Mouse (Mus musculus) cerebellum, postnatal 4 days (tissue): ENCODE measurements at regions not wholly inside any gene's neighbourhood (a gene's known extent, or its start where the extent isn't known, plus 50 kb on each side); places are given as distances from the start of the nearest gene placed in this dataset.

Experiments
- DNase-seq, 2 experiments: peaks; one replicate each; pipeline ENCODE4 v3.0.0; 2022; ENCODE audit warnings: low spot score in 2 of 2, mixed read lengths in 1 of 2

DNA sequence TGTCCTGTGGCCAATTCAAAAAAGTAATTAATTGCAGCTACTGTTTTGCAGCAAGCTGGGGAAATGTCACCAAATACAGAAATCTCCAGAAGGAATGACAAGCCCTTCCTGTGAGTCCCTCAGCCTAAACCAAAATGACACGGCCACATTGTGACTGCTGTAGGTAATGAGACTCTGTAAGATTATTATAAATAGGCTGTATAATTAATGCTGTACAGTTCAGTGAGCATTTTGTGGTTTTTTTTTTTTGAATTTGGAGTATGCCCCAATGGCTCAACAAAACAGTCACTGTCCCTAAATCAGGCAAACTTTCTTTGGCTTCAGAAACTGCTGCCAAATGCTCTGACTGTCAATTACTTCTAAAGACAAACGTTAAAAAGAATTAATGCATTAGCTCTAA is 615.9 kb upstream of the Sema6d start:
- DNase-seq, result no peak

DNA sequence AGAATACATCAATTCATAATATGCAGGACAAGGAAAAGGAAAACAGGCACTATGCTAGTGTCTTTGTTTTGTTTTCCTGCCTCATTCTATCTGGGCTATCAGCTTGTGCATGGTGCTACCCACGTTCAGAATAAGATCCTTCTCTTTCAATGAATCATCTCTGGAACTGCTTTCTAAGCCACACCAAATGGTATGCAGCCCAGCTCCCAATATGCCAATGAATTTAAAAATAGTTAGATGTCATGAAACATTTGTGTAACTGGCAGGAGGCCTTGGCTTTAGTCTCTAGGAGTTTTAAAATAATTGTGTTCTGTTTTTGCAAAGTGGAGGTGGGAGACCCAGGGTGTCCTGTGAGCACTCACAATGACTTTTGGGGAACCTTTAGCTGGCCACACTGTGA is 603.1 kb upstream of the Sema6d start:
- DNase-seq, result no peak

DNA sequence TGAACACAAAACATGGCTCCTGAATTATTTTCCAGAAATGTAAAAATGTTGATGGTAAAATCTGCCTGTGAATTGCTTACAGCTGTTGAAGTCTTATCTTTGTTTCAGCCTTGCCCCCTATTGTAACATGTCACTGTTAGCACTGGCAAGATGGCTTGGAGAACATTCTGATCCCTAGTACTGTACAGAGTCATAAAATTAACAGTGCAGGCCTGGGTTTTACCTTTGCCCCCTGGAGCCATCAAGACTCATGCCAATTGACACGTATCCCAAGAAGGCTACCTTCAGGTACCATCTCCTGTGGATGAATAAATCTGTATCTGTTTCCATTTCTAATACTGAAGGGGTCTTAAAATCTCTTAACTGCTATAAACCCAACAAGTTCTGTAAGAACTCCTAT is 583.6 kb upstream of the Sema6d start:
- no peak for DNase-seq

DNA sequence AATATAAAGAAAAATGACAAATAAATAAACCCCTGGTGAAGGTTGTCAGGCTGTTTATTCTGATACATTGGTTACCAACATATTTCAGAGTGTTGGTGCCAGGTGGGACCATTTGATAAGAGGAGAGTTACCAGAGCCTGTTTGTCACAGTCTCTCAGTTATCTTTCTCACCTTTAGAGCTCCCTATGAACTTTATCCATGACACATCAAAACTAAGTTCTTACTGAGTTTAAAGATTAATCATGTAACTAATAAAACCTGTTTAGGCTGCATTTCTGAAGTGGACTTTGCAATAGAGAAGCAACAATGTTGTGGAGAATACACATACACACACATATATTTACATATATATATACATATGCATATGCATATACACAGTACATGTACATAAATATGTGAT is 582.7 kb upstream of the Sema6d start:
- no peak for DNase-seq

DNA sequence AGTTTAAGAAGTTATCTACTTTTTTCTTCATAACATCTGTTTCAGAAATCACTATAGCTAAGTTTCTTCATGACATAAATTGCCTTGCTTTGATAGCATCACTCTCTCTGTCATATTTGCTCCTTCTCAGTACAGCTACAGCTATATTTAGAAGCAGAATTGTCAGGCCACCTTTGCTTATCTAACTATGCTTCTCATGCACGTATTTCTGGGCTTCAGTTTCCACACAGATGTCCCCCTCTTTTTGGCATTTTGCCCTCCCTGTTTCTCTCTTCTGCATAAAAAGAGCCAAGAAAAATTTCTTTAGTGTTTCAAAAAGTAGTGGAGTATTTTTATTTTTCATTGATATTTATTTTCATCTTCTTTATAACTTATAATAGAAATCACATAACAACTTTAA is 560.9 kb upstream of the Sema6d start:
- no peak for DNase-seq

DNA sequence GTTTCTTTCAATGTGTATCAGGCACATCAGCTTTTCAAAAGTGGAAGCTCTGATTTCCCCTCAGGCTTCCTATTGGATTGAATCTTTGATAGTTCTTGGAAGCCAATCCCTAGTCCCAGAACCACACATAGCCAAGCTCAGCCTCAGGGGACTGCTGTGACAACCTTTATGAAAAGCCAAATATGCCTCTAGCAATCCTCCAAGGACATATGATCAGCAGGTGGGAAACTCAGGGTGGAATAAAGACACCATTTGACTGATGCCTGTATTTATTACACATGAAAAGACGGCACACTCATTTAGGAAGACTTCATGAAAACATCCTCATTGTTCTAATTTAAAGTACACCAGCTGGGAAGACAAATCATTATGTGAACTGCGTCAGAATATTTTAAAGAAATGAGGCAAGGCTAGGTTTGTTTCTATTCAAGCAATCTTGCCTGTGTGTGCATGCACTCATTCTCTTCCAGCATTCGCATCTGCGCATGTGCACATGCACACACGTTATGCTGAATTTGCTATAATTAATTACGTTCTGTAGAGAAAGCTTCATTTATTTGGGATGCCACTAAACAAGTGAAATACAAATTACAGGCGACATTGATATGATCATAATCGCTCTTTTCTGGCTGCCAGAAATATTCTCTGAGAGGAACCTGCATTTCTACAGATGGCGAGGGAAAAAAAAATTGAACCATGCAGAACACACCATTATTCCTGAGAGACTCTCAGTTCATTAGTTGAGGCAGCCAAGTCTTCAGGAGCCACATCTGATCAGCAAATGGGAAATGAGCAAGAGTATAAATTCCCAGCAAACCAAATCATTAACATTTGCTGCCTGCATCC is 556.6 kb upstream of the Sema6d start:
- DNase-seq, result peak in 1 of 2 experiments; percentile 2

DNA sequence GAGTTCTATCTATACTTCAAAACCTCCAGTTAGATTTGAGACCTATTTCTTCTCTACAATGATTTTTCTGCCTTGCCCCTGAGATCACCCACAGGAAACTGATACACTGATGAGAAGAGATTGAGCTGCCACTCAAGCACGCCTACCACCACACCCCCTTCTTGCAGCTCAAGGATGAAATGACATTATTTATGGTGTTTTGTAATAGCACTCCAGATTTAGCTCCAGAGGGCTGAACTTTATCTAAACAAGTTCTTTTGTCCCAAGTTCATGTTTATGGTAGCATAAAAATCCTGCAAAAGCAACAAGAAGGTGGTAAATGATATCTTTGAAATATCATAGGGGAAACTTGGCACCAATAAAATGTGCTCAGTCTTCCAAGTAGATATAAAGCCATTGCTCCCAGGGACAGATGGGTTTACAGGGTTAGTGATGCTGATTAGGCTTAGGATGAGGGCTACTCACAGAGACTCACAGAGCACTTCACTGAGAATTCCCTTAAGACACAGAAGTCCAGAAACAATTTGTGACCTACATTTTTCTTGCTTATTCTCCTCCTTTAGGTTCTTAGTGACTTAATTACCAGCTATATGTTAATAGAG is 538.4 kb upstream of the Sema6d start:
- DNase-seq, result no peak

DNA sequence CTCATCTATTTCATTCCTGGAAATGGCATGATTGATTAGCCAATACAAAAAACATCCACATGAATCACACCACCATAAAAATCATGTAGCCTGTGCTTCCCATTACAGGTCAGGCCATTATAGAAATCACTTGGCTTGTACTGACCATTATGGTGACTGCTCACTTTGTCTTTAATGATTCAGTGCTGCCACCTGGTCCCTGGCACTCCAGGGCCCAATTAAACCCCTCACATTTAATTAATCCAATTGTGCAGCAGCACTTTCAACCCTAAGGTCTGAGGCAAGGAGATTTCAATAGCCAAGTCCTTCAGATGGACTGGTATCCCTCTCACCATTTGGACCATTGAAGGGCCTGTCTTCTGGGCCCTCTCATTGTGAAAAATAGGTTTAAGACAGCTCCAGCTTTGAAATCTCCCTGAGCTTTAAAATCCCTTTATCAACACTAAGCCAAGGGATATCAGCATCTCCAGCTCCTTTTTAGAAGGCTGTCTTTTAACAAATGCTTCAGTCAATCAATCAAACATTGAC is 531.6 kb upstream of the Sema6d start:
- DNase-seq, result no peak
